Mouse (Mus musculus) layer of hippocampus, postnatal 14 days (tissue): ENCODE measurements around the gene Majin. TPM values are rescaled to one million over a fixed set of nuclear protein-coding genes. Genes with fewer than 3 reads are reported as not detected.
A peak's percentile ranks its signal among the peaks of the same experiment; 100 is the strongest.

ENCODE experiments used
- DNase-seq, 2 experiments: peaks; one replicate each; pipeline ENCODE4 v3.0.0; 2021 to 2022; ENCODE audit warnings: low spot score in 2 of 2, mixed read lengths in 1 of 2
- long read RNA-seq, 2 experiments: library from polyadenylated mRNA; stranded (forward); transcript quantifications; one replicate each; pipeline ENCODE4 v2.0.0; 2021
- total RNA-seq, 2 experiments: library from RNA; stranded (reverse); gene quantifications; 2 replicates each; pipeline ENCODE4 v1.2.3; 2021

Majin gene
- not detected for total RNA-seq
- long read RNA-seq, experiment 1 = 0 reads
- long read RNA-seq, experiment 2 = 0 reads

DNA sequence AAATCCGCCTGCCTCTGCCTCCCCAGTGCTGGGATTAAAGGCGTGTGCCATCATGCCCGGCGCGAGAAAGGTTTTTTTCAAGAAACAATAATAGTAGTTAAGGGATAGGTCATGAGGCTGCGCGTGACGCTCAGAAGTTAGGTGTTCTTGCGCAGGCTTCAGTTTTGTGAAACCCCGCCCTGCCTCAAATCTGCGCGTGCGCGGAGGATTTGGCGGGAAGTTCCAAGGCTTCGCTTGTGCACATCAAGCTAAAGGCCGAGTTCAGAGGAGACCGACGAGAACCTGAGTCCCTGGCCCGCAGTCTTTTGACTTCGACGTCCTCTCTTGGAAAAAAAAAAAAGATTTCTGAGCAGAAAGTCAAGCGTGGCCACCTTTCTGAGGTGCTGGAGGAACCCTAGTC is at the start of gene Majin:
Gene Majin, plus strand, starts transcription at position 258 of the 400 bp plus-strand sequence.
- no peak for DNase-seq

GRCm38 (mm10) chr19:6136397-6136796 is 47.8 kb upstream of the Majin start:
- DNase-seq = no peak

DNA sequence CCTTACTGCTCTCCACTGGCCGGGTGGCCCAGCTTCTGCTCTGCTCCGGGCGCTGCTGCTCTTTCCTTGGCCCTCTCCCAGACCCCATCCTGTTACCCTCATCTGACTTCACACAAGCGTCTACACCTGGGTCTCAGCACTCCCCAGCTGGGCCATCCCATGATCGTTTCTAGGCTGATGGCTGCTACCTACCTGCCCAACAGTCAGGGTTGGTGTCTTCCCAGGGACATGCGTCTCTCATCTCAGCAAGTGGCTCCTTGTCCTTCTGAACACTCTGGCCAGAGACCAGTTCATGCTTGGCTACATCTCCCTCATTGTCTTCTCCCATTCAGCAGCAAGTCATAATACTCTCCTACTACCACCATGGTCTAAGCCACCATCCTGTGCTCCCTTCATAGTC is 44.5 kb upstream of the Majin start:
- no peak for DNase-seq

- DNase-seq = no peak
Observed at GRCm38 (mm10) chr19:6140374-6140677, 43.9 kb upstream of the Majin start.

DNA sequence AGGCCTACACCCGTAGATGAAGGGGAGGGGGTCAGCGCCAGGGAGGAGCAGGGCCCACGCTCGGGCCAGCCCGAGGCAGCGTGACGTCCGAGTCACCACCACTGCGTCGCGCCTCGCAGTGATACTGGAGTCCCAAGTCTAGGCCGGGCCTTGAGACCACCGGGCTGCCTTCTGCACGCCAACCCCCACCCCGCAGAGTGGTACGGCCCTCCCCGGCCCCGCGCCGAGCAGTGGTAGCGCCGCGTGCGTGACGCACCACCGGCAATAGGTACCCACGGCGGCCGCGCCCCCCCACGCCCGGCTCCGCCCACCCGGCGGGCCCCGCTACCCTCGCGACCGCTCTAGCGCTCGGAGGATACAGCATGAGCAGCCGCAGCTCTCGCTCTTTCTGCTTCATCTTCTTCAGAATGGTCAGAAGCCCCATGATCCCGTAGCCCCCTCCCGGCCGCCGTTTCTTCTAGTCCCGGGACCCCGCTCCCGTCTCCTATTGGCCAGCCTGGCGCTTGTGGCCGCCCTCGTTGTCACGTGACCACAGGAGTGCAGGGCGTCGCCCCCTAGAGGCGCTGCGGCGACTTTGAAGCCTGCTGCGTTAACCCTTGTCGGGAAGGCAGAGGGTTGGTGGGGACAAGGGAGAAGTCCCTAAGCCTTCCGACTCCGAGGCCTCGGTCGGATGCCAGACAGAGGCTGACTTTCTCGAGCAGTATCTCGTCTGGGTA is 43.4 kb upstream of the Majin start, which contains the start of gene Batf2:
Gene Batf2, plus strand, starts transcription at position 306 of the 716 bp plus-strand sequence.
- DNase-seq = peak; percentile 94 to 96

- DNase-seq = peak; percentile 83 to 92
Observed at GRCm38 (mm10) chr19:6141394-6141749, 42.8 kb upstream of the Majin start, which contains the start of gene Arl2. Arl2 (minus strand) TSS chr19:6141548.

- no peak for DNase-seq
Observed at GRCm38 (mm10) chr19:6144842-6145241, 39.3 kb upstream of the Majin start.

DNA sequence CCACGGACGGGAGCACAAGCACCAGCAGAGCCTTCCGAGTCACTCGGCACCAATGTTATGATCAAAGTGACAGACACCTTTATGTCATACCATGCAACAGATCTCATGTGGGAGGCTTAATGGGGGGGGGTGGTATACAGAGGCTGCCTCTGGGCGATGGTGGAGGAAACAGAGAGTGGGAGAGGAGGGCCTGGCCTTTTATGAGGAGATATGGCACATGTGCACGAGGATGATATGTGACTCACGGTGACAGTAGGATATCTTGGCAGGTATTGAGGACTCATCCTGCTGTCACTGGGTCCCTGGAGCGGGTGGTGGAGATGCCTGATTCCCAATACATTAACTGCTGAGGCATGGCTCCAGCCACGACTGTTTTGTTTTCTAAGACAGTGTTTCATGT is 29.0 kb upstream of the Majin start:
- DNase-seq = no peak

- no peak for DNase-seq
Observed at GRCm38 (mm10) chr19:6156372-6156771, 27.8 kb upstream of the Majin start.

DNA sequence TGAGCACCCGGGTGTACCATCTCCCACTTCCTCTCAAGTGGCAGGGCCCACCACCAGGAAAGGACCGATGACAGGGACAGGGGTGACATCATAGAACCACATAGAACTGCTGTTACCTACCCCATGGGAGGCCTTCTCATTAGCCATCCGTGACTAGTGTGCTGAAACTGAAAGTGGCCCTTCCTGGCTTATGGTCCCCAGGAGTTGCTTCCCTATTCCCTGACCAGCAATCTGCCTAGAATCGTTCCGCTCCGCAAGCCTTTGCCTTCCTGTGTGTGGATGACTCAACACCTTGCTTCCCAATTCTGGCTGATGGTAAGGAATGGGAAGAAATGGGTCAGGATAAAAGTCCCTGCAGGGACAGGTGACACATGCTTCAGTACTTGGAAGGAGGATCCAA is 27.0 kb upstream of the Majin start:
- no peak for DNase-seq

- no peak for DNase-seq
Observed at GRCm38 (mm10) chr19:6163872-6164547, 20.2 kb upstream of the Majin start.

DNA sequence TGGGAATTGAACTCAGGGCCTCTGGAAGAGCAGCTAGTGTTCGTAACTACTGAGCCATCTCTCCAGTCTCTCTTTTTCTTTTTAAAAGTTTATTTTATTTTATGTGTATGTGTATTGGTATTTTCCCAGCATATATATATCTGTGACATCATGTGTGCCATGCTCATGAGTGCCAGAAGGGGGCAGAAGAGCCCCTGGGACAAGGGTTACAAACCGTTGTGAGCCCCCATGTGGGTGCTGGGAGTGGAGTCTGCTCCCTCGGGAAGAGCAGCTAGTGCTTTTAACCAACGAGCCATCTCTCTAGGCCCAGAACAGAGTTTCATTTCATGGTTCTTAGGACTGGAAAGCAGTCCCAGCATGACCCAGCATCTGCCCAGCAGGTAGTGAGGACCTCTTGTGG is 17.4 kb upstream of the Majin start:
- DNase-seq = no peak

DNA sequence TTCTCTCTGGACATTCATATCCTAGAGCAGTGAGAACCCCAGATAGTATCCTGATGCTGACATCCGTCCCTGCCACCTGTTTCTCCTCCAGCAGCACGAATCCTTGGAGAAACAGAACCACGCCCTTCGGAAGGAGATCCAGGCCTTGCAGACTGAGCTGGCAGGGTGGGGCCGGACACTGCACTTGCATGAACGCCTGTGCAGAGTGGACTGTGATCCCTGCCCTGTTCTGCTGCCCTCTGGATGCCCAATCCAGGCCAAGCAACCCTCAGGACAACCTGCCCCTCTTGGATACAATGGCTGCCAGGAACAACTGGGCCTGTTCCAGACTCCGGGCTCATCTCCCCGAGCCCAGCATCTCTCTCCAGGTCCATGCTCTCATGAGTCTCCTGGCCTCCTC is 13.0 kb upstream of the Majin start:
- DNase-seq = no peak

DNA sequence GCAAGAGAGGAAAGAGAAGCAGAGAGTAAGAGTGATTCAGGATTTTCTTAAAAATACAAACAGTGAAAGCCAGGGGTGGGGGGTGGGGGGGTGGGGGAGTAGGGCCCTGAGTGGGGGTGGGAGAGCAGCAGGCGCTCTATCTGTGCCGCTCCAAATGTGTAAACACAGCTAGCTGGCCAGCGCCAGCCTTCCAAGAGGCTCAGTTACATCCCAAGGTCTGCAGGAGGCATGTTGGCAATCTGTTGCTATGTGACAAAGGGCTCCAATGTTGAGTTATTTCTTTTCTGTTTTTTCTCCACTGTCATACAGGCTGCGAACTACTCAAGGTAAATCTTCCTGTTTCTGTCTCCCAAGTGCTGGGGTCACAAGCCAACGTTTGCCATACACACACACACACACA is 9.4 kb upstream of the Majin start:
- DNase-seq = no peak

GRCm38 (mm10) chr19:6178775-6179174 is 5.4 kb upstream of the Majin start:
- no peak for DNase-seq

GRCm38 (mm10) chr19:6181629-6182028 is 2.6 kb upstream of the Majin start:
- DNase-seq = no peak

DNA sequence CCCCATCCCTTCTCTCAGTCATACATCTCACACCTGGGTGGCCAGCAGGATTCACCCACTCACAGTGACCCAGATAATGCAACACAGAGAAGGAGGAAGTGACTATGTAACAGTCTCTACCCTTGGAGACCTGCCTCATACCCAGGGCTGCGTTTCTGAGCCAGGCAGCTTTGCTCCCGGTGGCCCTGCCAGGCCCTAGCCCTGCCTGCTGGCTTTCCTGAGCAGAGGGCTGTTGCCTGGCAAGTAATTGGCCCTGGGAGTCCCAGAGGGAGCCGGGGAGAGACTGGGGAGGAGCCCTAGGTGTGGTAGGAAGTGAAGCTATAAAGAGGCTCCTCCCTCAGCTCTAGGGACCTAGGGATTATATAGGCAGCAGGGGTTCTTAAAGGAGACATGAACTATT is 1.7 kb upstream of the Majin start:
- no peak for DNase-seq

DNA sequence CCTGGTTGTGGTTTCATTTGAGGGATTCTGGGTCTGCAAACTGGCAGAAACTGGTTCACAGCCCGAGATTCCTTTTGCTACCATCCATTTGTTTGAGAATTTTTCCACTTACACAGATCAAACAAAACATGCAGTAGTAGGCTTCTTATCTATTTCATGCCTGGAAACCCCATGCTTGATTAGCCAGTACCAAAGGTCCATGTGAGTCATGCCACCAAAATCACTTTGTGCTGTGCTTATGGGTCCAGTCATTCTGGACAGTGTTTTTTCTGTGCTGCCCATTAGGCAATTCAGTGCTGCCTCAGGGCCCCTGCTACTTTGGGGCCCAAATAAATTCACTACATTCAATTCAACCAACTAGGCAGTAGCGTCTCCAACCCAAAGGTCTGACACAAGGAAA is 20.1 kb downstream of the Majin start:
- no peak for DNase-seq

- no peak for DNase-seq
Observed at GRCm38 (mm10) chr19:6206716-6207115, 22.5 kb downstream of the Majin start.

- DNase-seq = no peak
Observed at GRCm38 (mm10) chr19:6216046-6216705, 32.0 kb downstream of the Majin start.

DNA sequence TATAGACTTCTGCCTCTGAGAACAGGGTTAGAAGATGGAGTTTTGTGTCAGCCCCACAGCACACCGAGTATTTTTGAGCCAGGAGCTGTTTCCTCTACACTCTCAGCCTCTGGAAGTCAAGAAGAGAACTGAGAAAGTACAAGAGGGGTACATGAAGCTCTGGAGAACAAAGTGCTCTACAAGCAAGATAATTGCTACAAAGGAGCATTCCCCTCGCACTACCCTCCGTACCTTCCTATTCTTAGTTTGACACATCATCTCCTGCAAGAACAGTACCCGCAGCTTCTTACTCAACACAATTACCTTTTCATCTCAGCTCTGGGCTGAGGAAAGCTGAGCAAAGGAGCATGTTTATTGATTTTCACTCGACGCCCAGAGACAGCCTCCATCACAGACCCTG is 34.4 kb downstream of the Majin start:
- no peak for DNase-seq

GRCm38 (mm10) chr19:6226135-6226534 is 41.9 kb downstream of the Majin start, which contains the start of gene Gpha2:
Gpha2 (plus strand) TSS chr19:6226380.
- DNase-seq = no peak
